Mouse (Mus musculus): ENCODE measurements around the gene Lipa. TPM values are rescaled to one million over a fixed set of nuclear protein-coding genes. Genes with fewer than 3 reads are reported as not detected.

Gene Lipa
- polyA plus RNA-seq, 1 experiment from 2014 or later, result 12.7 TPM

DNA sequence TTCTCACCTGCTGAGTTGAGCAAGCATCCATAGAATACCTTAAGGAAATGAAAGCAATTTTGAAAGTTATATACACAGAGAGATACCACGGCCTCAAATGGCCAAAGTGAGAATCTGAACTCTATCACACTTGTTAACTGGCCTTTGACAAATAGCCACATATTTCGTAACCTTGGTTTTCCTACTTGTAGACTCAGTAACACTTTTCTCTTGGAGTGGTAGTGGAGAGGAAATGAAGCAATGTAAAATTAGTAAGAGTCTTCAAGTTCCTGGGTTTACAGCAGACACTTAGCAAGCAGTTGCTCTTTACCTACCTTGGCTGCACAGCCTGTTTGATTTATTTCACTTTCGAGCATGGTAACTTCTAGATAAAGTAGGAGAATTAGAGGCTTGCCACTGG is 82.5 kb downstream of the Lipa start:
- Histone ChIP-seq H3K9me3 (replicated peaks) (no peaks in the 10 kb centered on the region), H3K27ac (no peak overlapping the region), H3K4me1 (no peaks in the 10 kb centered on the region), H3K4me2 (no peak overlapping the region), H3K27me3 (no peaks in the 10 kb centered on the region), H3K4me3 (no peak overlapping the region), H3K9ac (no peak overlapping the region), H3K36me3 (ENCODE audit: poor library complexity, severe bottlenecking) (no peaks in the 10 kb centered on the region)
- WGBS, result 87% methylated on average over 3 of the region's 3 CpGs
- ATAC-seq, result no peak

Other genes with a start within 250 kb of the Lipa start
- 0.19 and 0.40 TPM in 2 replicates for gene Fas, start 236.8 kb downstream of the Lipa start, polyA plus RNA-seq (2015; fragmentation: Nextera tagmentation; extraction: Ambion mirVana)
- gene Ch25h, start 52.3 kb downstream of the Lipa start, polyA plus RNA-seq (2015; fragmentation: Nextera tagmentation; extraction: Ambion mirVana), result 0.23 and 0.37 TPM in 2 replicates
- 5.1 and 6.0 TPM in 2 replicates for gene Ifit2, start 23.2 kb upstream of the Lipa start, polyA plus RNA-seq (2015; fragmentation: Nextera tagmentation; extraction: Ambion mirVana)
- gene Ifit3, start 56.1 kb upstream of the Lipa start, polyA plus RNA-seq (2015; fragmentation: Nextera tagmentation; extraction: Ambion mirVana), result 0.26 and 0.43 TPM in 2 replicates
- 0.36 and 0.40 TPM in 2 replicates for gene Ifit1bl1, start 74.5 kb upstream of the Lipa start, polyA plus RNA-seq (2015; fragmentation: Nextera tagmentation; extraction: Ambion mirVana)
- not detected in 2 replicates for gene Ifit3b, start 80.5 kb upstream of the Lipa start, polyA plus RNA-seq (2015; fragmentation: Nextera tagmentation; extraction: Ambion mirVana)
- gene Ifit1bl2, start 113.3 kb upstream of the Lipa start, polyA plus RNA-seq (2015; fragmentation: Nextera tagmentation; extraction: Ambion mirVana), result 0.05 and 0.08 TPM in 2 replicates
- gene Ifit1, start 113.4 kb upstream of the Lipa start, polyA plus RNA-seq (2015; fragmentation: Nextera tagmentation; extraction: Ambion mirVana), result 0.17 TPM in 1 of 2 replicates, not detected in the other
- 1.5 and 1.8 TPM in 2 replicates for gene Slc16a12, start 219.8 kb upstream of the Lipa start, polyA plus RNA-seq (2015; fragmentation: Nextera tagmentation; extraction: Ambion mirVana)